Mouse (Mus musculus): Measurements from ENCODE around the gene Dyrk2.

The Dyrk2 gene

GRCm38 (mm10) chr10:118846991-118847545 is 22.9 kb downstream of the Dyrk2 start:
- no peak for DNase-seq (ENCODE audit: low spot score)

GRCm38 (mm10) chr10:118840598-118840997 is 29.4 kb downstream of the Dyrk2 start:
- no peak for DNase-seq (ENCODE audit: low spot score)

- no peak for DNase-seq (ENCODE audit: low spot score)
Observed at GRCm38 (mm10) chr10:118839343-118840141, 30.5 kb downstream of the Dyrk2 start.

- DNase-seq (ENCODE audit: low spot score) = no peak
Observed at GRCm38 (mm10) chr10:118837636-118838035, 32.4 kb downstream of the Dyrk2 start.

GRCm38 (mm10) chr10:118831190-118831589 is 38.8 kb downstream of the Dyrk2 start:
- DNase-seq (ENCODE audit: low spot score) = no peak

GRCm38 (mm10) chr10:118829641-118830040 is 40.4 kb downstream of the Dyrk2 start:
- DNase-seq (ENCODE audit: low spot score) = no peak

GRCm38 (mm10) chr10:118827116-118827515 is 42.9 kb downstream of the Dyrk2 start:
- DNase-seq (ENCODE audit: low spot score) = no peak

- no peak for DNase-seq (ENCODE audit: low spot score)
Observed at GRCm38 (mm10) chr10:118824830-118825229, 45.2 kb downstream of the Dyrk2 start.

GRCm38 (mm10) chr10:118820901-118821300 is 49.1 kb downstream of the Dyrk2 start:
- DNase-seq (ENCODE audit: low spot score) = no peak

GRCm38 (mm10) chr10:118819846-118820245 is 50.2 kb downstream of the Dyrk2 start:
- no peak for DNase-seq (ENCODE audit: low spot score)

- no peak for DNase-seq (ENCODE audit: low spot score)
Observed at GRCm38 (mm10) chr10:118817089-118817488, 52.9 kb downstream of the Dyrk2 start.

DNA sequence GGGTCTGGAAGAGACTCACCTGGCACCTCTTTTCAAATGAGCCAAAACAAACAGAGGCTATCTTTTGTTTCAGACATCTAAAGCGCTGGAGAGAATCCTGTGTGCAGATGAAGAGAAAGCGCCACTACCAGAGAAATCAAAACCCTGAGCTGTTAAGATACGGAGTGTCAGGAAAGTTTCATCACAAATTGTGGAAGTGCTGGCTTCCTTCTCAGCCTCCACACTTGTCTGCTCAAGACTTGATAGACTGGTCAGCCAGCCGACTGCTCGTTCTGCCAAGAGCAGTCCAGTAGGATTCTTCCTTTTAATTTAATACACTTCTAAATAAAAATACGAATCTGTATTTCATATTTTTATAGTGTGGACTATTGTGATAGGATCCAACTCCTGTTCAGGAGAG is 58.1 kb downstream of the Dyrk2 start:
- DNase-seq (ENCODE audit: low spot score) = no peak

DNA sequence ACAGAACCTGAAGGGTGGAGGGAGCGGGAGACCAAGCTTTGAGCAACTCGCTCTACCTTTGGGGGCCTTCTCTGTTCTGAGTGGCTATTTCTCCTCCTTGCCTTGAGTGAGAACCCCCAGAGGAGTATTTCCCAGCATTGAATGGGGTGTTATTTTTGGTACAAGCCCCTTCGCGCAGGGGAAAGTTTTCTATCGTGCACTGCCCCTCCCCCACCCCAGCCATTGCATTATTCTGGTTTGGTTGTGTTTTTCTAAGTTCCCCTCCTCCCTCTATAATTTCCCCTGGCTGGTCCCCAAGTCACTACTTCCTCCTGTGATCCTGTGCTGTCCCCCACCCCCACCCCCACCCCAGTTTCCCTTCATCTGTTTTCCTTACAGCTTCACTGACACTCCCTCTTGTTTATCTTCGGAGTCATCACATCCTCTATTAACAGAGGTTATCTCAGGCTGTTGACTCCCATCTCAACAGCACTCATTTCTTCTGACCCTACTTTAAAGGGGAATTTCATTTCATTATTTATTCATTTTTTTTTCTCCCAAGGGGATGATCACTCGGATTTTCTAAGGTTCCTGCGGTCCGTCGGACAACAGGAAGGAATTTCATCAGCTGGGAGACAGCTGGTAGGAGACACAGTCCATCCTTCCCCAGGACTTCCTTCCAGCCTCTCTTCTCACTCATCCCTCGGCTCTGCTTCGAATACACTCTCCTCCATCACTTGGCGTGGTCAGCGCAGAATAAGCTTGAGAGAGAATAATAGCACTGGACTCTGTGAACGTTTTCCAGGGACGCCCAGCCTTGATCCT is 58.9 kb downstream of the Dyrk2 start:
- no peak for DNase-seq (ENCODE audit: low spot score)
